Mouse (Mus musculus) mesoderm, embryonic 11.5 days (tissue): ENCODE measurements at regions not wholly inside any gene's neighbourhood (a gene's known extent, or its start where the extent isn't known, plus 50 kb on each side); places are given as distances from the start of the nearest gene placed in this dataset.

Experiments
- DNase-seq: peaks from one replicate; pipeline ENCODE4 v3.0.0-alpha.2; 2012; ENCODE audit warnings: low read depth, low spot score

DNA sequence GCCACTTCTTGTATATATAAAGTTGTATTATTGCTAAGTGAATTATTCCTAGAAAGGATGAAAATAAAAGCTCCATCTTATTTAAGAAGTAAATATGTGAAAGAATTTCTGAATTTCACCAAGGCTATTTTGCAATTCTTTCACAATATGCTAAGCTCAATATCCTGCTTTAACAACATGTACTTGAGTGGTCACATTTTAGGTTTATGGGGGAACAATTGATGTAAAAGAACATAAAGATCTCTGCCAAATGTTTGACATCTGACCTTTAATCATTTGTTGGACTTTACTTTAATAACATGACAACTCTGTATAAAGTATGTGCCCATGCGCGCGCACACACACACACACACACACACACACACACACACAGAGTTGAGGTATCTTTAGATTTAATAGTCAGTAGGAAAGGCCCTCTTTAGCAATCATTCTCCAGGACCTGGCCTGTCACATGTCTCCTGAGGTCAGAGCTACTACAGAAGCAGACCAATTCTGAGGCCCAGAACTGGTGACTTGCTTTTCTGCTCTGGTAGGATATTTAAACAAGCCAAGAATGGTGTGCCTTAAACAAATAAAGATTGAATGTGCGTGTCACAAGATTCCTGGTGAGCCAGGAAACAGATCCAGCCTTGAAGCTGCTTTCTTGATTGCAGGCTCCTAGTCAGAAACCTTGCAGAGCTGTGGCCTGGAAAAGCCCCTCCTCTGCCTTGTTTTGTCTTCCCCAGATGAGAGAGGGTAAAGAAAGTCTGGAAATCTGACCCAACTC, 477.4 kb upstream of the Marcks start:
- DNase-seq: peak; percentile 43

DNA sequence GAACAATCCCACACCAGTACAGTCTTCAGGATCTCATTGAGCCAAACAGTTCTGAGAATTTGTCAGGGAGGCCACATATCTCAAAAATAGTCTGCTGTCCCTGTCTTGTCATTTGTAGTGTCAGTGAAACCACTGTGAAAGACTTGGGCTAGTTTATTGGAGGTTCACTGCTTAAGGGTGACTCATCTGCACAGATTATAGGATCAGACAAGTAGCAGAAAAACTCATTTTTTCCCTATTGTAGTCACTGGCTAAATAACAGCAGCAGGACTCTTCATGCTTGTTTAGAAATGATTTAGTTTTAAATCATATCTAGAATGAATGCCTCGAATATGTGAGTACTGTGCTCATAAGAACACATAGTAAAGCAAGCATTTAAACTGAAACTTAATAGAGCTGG, 475.2 kb upstream of the Marcks start:
- no peak for DNase-seq

DNA sequence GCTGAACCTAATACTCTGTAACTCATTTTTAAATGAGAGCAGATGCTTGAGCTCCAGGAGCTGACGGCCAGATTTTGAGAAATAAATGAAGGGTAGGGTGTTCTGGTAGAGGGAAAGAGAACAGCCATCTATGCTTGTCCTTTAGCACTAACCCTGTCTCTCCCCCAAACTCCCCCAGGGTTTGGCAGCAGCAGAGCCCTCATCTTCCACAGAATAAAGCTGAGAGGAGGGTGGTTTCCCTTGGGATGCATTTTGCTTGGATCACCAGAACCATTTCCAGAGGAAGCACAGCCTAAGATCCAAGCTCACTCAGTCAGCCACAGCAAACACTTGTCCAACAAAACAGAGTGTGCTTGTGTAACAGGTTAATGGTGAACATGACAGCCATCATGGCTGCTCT, 464.8 kb upstream of the Marcks start:
- peak; percentile 3 for DNase-seq

DNA sequence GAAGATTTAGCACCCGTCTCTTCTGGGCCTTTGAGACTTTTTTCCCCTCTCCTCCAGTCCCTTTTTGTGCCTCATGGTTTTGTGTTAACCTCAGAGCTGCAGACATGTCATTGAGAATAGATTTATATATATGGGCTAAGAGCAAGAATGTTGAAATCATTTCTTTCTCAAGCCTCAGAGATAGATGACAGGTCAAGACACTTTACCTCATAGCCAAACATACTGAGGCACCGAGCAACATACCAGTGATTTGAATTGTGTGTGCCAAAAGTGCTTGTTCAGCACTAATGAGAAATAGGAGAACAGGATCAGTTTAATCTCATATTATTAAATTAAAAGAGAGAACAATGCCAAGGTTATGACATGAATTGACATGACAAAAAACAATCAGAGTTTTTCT, 464.2 kb upstream of the Marcks start:
- peak; percentile 48 for DNase-seq

DNA sequence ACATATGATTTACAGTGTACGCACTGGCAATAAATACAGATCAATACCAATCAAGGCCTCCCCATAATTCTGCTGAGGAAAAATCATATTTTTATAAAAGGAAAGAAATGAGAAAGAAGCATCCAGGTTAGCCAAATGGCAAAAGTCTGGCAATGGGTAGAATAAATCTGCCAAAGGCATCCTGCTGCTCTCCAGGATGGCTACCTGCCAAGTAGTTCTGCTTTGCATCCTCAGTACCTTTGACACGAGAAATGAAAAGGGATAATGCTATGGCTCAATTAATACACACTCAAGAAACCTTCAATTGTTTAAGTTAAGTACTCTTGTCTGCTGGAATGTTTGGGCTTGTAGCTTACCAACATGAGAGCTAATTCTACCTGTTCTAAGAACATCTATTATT, 451.2 kb upstream of the Marcks start:
- no peak for DNase-seq

DNA sequence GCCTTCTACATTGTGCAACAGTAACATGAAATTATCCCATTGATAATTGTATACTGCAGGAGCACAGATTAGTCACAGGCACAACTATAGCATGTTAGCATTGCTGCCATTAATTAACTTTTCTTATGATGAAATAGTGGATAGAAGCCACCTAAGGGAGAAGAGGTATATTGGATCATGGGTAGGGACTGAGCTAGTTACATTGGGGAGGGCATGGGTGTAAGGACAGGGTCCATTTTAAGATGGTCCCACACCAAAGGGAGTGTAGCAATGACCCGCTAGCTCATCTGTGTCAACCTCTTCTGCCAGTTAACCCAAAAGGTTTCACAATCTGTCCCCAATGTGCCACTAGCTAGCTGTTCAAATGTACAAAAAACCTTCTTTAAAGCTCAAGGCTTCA, 450.3 kb upstream of the Marcks start:
- no peak for DNase-seq

DNA sequence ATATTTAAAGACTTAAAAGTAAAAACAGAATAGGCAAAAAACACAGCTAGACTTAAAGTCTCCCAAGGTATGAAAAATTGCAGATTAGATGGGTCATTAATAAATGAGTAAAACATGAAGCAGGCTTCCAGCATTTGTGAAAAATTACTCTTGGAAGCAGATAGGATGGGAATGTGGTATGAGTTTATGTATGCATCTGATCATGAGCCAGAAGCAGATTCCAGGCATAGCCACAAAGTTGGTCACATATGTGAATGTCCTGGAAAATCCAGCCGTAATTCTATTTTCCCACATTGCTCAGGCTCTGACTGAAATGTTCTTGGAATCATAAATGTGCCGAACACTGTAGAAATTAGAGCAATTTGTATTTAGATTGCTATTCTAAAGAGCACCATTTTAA, 432.5 kb upstream of the Marcks start:
- DNase-seq: no peak

DNA sequence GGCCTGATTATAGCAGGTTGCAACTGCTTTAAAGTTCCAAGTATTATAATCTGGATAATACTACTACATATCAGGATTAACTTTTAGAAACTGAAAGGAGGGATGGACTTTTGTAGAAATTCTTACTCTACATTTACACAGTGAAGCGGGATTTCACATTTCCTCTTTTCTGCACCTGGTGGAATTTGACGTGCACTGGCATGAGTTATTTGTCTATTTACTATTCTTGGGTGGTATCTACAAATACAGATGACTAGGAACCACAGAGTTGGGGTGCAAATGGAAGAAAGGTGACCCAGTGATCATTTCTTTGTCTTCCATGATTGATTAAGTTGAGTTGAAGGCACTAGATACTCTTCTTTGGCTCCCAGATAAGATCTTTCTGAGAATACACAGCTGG, 423.0 kb upstream of the Marcks start:
- DNase-seq: no peak

DNA sequence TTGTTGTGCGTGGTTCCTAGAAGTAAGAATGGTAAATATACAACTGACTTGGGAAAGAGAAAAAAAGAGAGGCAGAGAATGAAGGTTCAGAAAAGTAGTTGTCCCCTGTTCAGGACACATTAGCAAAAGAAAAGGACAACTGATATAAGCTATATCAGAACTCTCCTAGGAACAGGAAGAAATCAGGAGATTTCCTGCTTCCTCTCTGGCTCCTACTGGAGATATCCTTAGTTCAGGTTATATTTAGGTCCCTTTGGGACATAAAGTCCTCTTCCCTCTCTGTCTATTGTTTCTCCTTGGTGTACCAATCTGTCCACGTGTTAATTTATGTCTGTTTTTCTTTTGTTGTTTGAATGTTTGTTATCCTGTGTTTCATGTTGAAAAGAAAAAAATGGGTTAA, 410.7 kb upstream of the Marcks start:
- no peak for DNase-seq

DNA sequence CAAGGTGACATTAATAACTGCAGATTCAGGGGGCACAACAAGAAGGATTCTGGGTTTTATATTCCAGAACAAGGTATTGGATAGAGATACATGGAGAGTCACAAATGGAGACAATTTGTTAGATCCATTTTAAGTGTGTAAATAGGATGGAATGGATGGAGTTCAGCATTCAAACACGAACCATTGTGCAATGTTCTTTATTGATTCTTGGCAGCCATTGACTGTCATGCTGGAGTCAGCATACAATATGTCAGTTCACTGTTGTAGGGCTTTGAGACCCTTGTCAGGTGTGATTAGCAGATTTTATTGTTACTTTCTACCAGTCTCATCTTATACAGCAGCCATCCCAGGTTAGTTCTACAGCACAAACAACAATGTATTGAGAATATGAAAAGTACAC, 402.0 kb upstream of the Marcks start:
- DNase-seq: no peak

DNA sequence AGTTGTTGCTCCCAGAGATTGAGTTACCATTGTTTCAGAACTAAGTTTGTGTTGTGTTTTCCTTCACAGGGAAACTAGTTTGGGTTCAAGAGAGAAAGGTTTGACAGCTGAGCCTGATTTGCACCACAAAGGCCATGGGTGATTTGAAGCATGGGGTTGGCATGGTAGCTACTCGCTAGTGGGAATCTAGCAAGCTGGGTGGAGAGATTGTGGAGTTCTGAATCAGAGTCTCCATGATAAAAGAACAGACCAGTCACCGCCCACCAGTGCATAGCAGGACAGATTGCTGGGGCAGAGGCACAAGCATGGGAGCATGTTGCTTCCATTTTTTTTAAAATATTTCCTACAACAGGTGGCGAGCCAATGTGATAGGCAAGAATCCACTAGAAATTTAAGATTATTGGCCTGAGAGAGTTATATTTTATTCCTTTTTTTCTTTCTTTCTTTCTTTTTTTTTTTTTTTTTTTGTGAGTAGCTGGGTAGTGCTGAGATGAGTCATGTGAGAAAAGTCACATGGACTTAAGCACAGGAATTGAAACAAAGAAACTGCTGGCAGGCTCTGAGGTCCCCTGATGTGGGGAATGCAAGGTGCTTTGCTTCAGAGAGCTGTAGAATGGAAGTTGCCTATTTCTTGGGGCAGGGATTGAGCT, 367.4 kb upstream of the Marcks start:
- no peak for DNase-seq

DNA sequence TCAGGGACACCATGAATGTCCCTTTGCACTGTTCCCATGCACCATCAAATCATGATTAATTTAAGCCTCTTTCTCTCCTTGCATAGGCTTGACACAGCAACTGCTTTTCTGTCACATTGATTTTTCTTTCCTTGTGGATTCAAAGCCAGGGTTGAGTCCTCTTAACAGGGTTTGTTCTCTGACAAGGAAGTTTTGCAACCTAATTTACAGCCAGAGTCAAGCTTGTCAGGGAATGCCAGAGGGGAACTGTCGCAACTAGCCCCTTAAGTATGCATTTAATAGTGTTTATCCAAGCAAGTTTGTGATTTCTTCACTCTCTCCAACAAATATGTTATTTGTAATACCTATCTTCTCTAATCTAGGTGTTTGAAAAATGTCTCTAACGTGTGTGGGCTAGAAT, 365.7 kb upstream of the Marcks start:
- DNase-seq: no peak

DNA sequence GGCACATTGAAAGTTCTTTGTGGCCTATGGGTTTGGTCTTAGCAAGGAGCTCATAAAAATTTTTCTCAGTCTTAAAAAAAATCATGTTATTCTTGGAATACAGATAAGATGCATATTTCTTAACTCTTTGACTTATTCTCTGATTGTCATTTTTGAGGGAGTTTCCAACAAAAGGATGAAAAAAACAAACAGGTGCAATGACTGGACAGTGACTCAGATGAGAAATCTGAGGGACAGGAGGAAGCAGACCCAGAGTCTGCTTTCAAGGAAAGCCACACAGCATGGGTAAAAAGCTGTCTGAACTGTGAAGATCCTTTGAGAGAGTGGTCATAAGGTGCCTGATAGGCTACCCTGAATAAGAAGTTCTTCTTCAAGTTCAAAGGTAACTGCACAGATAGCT, 363.8 kb upstream of the Marcks start:
- no peak for DNase-seq

DNA sequence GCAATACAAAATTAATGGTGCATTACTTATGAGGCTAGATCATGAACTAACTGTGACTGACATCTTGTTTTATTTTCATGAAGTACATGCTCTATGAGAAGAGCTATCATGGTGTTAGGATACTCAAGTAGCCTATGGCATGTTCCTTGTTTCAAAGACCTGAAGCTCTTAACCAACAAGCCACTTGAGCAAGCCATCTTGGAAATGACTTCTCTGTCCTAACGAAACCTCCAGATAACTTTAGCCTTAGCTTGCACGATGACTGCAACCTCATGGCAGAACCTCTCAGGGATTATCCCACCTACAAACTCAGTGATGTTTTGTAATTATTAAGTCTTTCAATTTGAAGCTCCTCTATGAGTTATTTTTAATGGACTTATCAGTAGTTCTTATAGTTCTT, 362.3 kb upstream of the Marcks start:
- no peak for DNase-seq

DNA sequence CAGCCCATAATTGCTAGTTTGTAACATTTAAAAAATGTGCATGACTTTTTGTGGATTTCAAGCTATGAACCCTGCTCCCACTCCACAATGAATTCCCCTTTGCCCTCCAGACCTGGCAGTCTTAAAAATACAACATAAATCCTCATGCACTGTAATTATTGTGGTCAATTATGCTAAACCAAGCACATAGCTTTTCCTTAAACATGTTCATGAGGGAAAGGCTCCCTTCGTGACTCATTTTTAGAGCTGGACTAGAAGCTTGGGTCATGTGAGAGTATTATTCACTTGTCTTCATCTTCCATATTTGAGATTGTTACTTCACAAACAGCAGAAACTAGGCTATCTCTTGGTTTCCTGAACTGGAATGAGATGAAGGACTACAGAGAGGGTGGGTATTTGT, 356.7 kb upstream of the Marcks start:
- DNase-seq: no peak

DNA sequence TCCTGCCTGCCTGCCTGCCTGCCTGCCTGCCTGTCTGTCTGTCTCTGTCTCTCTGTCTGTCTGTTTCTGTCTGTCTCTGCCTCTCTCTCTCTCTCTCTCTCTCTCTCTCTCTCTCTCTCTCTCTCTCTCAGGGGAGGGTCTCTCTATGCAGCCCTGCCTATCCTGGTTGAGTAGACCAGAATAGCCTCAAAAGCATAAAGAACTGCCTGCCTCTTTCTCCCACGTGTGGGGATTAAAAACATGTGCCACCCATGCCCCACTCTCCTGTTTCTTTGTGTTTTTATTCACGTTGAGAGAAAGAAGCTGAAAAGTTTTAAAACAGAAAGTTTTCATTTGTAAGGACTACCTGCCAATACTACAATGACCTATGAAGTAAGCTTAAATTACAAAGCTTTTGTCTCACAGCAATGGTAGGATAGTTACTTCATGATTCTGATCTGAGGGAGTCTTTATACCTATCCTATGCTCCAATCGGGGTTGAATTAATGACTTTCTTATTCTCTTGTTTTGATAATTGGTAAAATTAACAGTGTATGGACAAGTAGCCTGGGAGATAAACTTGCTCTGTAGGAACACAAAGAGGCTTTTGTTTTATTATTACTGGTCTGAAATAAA, 355.9 kb upstream of the Marcks start:
- no peak for DNase-seq

DNA sequence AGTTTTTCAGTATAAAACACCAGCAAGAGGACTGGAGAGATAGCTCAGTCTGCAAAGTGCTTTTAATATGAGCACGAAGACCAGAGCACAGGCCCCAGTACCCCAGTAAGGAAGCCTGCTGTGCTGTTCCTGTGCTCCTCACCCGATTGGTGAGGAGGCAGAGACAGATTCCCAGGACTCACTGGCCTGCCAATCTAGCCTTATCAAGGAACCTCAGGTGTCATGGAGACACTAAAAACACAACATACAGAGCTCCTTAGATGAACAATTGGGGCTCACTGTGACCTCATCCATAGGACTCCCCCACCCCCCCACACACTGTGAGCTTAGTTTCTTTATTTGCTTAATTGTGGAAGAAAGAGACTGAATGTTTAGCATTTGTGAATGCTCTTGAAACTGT, 355.4 kb upstream of the Marcks start:
- DNase-seq: no peak

DNA sequence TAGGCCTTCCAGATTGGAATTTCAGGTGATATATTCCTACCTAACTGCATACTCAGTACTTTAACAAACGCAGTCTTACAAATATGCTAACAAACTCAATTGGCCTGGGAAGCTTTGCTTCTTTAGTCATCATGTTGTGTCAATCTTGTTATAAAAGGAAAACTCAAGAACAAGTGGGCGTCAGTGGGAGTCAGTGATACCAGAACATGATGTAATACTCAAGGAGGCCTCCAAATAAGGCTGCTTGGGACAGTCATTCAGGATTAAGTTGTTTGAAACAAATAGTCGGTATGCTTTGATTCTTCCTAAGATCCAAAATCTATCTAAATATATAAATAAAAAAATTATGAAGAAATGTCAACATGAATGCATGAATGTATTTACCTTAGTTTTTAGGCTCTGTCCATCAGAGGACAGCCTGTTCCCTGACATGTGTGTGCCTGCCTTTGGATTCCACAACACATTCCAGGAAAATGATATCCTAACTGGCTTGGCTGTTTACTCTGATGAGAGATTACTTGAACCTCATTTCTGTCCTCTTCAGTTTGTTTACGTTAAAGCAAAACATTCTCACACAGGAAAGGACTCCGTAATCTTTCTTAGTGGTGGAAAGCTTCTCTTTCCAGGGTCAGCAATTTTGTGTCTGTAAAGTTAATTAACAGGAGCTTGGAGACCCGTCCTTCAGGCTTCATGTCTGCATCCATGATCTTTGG, 345.7 kb upstream of the Marcks start:
- no peak for DNase-seq

DNA sequence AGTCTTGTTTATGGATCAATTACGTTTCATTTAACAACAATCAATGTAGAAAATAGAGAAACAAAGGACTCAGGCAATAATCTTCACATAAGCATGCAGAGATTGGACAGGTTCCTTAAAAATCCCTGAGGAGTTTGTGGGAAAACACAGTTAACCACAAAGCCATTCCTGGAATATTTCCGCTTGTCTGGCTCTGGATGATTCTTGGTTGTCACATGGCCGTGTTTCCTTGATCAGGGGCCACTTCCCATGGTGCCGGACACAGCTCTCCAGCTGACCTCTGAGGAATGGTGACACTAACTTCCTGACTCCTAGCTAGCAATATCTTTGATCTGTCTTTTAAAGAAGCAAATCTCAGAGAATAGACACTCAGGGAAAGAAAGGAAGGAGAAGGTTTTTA, 344.8 kb upstream of the Marcks start:
- DNase-seq: peak; percentile 53

DNA sequence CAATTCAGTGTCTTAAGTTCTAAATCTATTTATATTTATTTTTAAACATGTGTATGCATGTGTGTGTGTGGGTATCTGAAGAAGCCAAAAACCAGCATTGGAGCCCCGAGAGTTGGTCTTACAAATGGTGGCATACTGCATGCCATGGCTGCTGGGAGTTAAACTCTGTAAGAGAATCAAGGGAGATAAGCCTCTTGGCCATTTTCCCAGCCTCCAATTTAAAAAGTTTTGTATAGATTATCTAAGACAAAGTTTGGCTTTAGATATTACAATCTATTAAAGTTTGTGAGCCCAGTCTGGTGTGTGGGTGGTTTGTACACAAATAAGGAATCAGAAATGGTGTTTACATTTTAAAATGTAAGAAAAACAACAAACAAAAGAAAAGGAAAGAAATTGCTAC, 343.2 kb upstream of the Marcks start:
- DNase-seq: no peak

DNA sequence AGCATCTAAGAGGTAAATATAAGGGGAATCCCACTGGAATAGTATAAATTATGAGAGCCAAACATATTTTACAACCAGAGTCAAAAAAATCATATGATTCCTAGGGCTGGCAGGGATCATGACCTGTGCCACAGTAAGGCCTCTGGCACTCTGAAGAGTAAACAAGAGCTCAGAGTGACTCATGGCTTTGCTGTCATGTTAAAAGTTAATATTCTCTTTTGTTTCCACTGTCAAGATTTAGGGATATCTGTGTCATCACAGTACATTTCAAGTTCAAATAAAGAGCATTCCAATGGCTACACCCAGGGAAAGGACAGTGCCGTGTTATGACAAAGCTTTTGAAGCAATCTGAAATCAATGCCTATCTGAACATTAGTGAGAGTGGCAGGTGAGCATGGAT, 341.6 kb upstream of the Marcks start:
- DNase-seq: no peak

DNA sequence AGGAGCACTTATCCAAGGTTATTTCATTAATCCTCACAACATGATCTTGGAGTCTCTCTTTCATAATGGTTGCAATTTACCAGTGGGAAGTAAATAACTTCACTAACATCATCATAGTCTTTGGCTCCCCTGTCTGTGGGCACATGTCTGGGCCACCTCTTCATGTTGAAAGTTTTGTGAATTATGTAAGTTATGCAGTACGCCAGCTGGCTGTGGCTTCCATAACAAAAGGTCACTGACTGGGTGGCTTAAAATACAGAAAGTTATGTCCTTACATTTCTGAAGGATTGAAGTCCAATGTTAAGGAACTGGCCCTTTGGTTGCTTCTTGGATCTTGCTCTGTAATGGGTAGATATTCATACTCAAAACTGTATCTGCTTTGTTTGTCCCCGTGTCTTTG, 339.4 kb upstream of the Marcks start:
- DNase-seq: no peak

DNA sequence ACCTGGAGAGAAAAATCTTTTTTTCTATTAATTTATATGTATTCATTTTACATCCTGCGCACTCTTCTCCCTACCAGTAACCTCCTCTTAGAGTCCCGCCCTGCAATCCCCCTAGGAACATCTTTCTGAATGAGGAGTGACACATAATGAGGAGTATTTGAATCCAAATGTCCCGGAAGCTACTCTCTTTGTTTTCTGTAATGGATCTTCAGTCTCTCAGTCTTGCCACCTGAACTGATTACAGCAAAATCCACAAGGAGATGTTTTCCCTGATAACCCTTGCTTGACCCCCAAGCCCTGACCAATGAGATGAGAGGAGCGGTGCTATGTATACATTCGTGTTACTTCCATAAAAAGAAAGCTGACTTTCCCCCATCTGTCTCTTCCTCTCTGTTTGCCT, 334.4 kb upstream of the Marcks start:
- DNase-seq: no peak
